Mouse (Mus musculus) lung, postnatal 0 days (tissue): ENCODE measurements at regions not wholly inside any gene's neighbourhood (a gene's known extent, or its start where the extent isn't known, plus 50 kb on each side); places are given as distances from the start of the nearest gene placed in this dataset.

Source experiments
- ATAC-seq: fragments of 200-750 bp; cut with Nextera tagmentation; 2 replicates; pipeline ENCODE4 v1.8.0; 2017; ENCODE audit warnings: moderate library complexity
- DNase-seq: peaks from one replicate; pipeline ENCODE4 v3.0.0-alpha.2; 2016; ENCODE audit warnings: low spot score
- H3K27ac ChIP-seq: fragments of 300-500 bp; sonication (generic); 2 replicates; pipeline ENCODE4 v1.5.1; 2014; ENCODE audit warnings: antibody characterized with exemption, mild to moderate bottlenecking, low read length, mixed read lengths
- H3K27me3 ChIP-seq: fragments of 300-500 bp; sonication (generic); replicated peaks from 2 replicates; pipeline ENCODE4 v1.6.1; 2014; ENCODE audit warnings: low read length, mixed read lengths; ENCODE audit not compliant: insufficient read depth
- H3K36me3 ChIP-seq: fragments of 300-500 bp; sonication (generic); 2 replicates; pipeline ENCODE4 v1.6.1; 2014; ENCODE audit warnings: low read length, mixed read lengths; ENCODE audit not compliant: insufficient read depth
- H3K4me1 ChIP-seq: fragments of 300-500 bp; sonication (generic); 2 replicates; pipeline ENCODE4 v1.6.1; 2014; ENCODE audit warnings: antibody characterized with exemption, low read depth, low read length, mixed read lengths; ENCODE audit not compliant: insufficient read depth
- H3K4me2 ChIP-seq: fragments of 300-500 bp; sonication (generic); replicated peaks from 2 replicates; pipeline ENCODE4 v1.6.1; 2014; ENCODE audit warnings: low read depth, mild to moderate bottlenecking, low read length, moderate library complexity, mixed read lengths
- H3K4me3 ChIP-seq: fragments of 300-500 bp; sonication (generic); 2 replicates; pipeline ENCODE4 v1.5.1; 2014; ENCODE audit warnings: low read depth, low read length
- H3K9ac ChIP-seq: fragments of 300-500 bp; sonication (generic); replicated peaks from 2 replicates; pipeline ENCODE4 v1.6.1; 2014; ENCODE audit warnings: low read depth, mild to moderate bottlenecking
- H3K9me3 ChIP-seq: fragments of 300-500 bp; sonication (generic); 2 replicates; pipeline ENCODE4 v1.6.1; 2016; ENCODE audit warnings: low read length, mixed read lengths
- CTCF ChIP-seq: IDR thresholded peaks from 2 replicates; pipeline ENCODE4 v1.5.1; 2016; ENCODE audit warnings: antibody characterized with exemption, mild to moderate bottlenecking
- EP300 ChIP-seq: IDR thresholded peaks from 2 replicates; pipeline ENCODE4 v1.6.1; 2016; ENCODE audit warnings: antibody characterized with exemption, mild to moderate bottlenecking, control low read depth
- whole genome bisulfite sequencing: fragments of 180-500 bp; shearing (Covaris S2); extraction: QIAGEN DNeasy Blood & Tissue Kit; methylation state at CpG from one replicate; pipeline ENCODE4 v1.1.7; 2014; 5-methylcytosine and 5-hydroxymethylcytosine counted together

DNA sequence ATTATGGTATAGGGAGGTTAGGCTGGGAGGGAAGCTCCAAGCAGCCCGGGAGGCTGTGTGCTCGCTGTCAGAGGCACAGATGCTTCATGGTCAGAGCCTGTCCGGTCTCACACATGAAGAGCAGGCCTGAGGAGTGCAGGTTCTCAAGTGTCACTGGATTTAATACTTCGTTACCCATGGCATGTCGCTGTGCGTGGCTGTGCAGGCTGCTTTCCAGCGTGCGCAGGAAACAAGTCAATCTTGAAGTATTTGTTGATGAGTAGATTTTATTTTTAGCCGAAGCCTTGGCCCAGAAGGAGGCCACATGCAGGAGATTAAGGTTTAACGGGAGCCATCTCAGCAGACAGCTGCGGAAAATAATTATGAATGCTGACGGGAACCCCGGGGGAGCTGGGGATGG, 130.3 kb upstream of the Twist2 start:
- H3K9ac ChIP-seq, result no peak overlapping the region
- no peaks in the 10 kb centered on the region for H3K27me3 ChIP-seq
- 58% methylated on average over 13 of the region's 13 CpGs for WGBS
- DNase-seq (peak; percentile 7), ATAC-seq (peak; percentile 21; the same call in 1 of the 2 replicates)
- no peaks in the 10 kb centered on the region for H3K9me3 ChIP-seq
- H3K36me3 ChIP-seq, result no peaks in the 10 kb centered on the region
- H3K4me2 ChIP-seq, result no peak overlapping the region
- no peaks in the 10 kb centered on the region for H3K4me1 ChIP-seq
- no peak for TF ChIP-seq CTCF
- TF ChIP-seq EP300, result no peak
- no peak overlapping the region for H3K27ac ChIP-seq
- no peak overlapping the region for H3K4me3 ChIP-seq

DNA sequence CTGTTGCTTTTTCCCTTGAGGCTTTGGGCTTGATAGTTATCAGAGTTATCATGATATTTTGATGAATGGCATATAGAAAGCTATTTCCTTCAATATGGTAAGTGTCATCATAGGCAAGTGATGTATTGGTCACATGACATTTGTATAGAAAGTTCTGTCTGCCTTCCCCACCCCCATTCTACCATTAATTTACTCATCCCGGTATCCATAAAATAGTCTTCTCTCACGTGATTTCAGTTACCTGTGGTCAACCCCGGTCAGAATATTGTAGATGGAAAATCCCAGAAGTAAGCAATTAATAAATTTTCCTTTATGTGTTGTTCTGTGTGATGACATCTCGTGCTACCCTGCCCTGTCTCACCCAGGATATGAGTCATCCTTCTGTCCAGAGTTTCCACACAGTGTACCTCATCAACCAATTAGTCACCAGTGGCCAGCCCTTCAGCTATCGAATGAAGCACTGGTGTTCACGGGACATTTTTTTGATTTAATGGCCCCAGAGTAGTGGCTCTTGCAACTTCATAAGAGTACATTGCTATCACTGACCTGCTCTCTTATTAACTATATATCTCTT, 127.1 kb upstream of the Twist2 start:
- Histone ChIP-seq H3K27me3 (no peaks in the 10 kb centered on the region), H3K27ac (no peak overlapping the region), H3K4me2 (no peak overlapping the region), H3K9me3 (no peaks in the 10 kb centered on the region), H3K4me3 (no peak overlapping the region), H3K36me3 (no peaks in the 10 kb centered on the region), H3K9ac (no peak overlapping the region), H3K4me1 (no peaks in the 10 kb centered on the region)
- ATAC-seq (no peak), DNase-seq (no peak)
- WGBS, result 81% methylated on average over 6 of the region's 6 CpGs
- TF ChIP-seq EP300 (no peak), CTCF (no peak)

DNA sequence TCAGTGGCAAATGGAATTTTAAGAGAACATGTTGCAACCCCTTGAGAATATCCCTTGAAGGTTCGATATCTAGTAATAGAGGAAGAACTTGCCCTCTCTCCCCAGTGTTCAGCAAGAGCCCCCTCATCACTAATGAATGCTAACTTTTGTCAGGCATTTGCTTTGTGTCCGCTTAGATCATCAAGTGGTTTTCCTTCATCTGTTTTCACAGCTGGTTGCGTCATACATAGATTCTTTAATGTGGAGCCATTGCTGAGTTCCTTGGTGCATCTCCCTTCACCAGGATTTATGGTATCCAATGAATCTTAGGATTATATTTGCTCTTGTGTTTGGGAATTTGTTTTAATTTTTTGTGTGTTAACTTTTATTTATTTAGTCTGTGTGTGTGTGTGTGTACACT, 124.2 kb upstream of the Twist2 start:
- TF ChIP-seq EP300 (no peak), CTCF (no peak)
- H3K9ac ChIP-seq, result no peak overlapping the region
- WGBS, result 55% methylated on average over 3 of the region's 3 CpGs
- H3K4me3 ChIP-seq, result no peak overlapping the region
- no peaks in the 10 kb centered on the region for H3K27me3 ChIP-seq
- DNase-seq, result no peak
- ATAC-seq, result no peak
- H3K4me2 ChIP-seq, result no peak overlapping the region
- H3K27ac ChIP-seq, result no peak overlapping the region
- H3K36me3 ChIP-seq, result no peaks in the 10 kb centered on the region
- H3K4me1 ChIP-seq, result no peaks in the 10 kb centered on the region
- no peaks in the 10 kb centered on the region for H3K9me3 ChIP-seq

DNA sequence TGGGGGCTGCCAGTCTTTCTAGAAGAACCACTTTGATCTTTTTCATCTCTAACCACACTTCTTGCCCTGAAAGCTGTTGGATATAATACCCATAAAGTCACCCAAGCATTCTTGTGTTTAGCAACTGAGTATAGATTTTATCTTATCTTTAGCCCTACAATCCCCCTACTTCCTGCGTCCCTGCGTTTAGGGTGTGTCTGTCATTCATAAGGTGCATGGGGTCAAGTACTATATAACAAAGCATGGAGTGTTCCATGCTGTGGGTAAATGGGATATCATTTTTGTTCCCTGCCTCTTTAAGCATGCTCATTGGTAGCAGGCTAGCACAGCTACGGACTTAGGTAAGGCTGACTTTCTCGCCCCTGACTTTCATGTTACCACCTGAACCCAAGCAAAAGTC, 122.5 kb upstream of the Twist2 start:
- H3K9ac ChIP-seq, result no peak overlapping the region
- DNase-seq, result no peak
- no peaks in the 10 kb centered on the region for H3K4me1 ChIP-seq
- H3K27ac ChIP-seq, result no peak overlapping the region
- H3K27me3 ChIP-seq, result no peaks in the 10 kb centered on the region
- ATAC-seq, result no peak
- H3K9me3 ChIP-seq, result no peaks in the 10 kb centered on the region
- WGBS, result 33% methylated on average over 4 of the region's 4 CpGs
- H3K4me3 ChIP-seq, result no peak overlapping the region
- no peak for TF ChIP-seq EP300
- TF ChIP-seq CTCF, result no peak
- no peak overlapping the region for H3K4me2 ChIP-seq
- H3K36me3 ChIP-seq, result no peaks in the 10 kb centered on the region

DNA sequence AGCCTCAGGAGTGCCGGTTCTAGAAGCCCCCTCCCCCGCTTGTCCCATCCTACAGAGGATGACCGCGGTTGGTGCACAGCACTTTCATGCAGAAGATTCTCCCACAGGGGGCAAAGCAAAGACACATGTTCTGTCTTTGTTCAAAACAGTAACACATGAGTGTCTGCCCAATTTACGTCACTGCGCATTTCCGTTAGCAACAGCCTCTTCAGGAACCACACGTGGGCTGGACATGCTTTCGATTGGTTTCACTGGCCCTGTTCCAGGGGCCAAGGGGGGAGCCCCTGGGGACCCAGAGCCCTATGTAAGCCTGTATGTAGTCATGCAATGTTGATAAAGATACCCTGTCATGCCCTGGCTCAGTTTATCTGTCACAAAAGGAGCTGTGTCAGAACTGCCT, 116.2 kb upstream of the Twist2 start:
- Histone ChIP-seq H3K27me3 (no peaks in the 10 kb centered on the region), H3K4me3 (no peak overlapping the region), H3K36me3 (no peaks in the 10 kb centered on the region), H3K27ac (no peak overlapping the region), H3K4me1 (no peaks in the 10 kb centered on the region), H3K9me3 (no peaks in the 10 kb centered on the region), H3K4me2 (no peak overlapping the region), H3K9ac (no peak overlapping the region)
- ATAC-seq (no peak), DNase-seq (no peak)
- TF ChIP-seq CTCF, result no peak
- TF ChIP-seq EP300, result no peak
- WGBS, result 67% methylated on average over 9 of the region's 9 CpGs

DNA sequence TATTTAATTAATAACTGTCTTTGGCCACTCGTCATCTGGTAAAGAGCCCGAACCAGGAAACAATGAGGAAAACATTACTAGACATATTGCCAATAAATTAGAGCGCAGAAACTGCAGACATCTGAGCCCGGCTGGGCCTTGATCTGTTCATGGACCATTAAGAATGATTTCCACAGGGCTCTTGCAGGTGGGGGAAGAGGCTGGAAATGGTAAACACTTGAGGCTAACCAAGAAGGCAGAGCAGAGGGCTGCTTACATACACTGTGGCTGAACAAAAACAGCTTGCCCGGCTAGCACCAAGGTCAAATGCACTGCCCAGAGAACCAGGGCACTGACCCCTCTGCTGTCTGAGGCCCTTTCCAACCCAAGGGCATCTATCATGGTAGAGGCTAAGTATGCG, 115.5 kb upstream of the Twist2 start:
- TF ChIP-seq EP300 (no peak), CTCF (no peak)
- no peaks in the 10 kb centered on the region for H3K4me1 ChIP-seq
- ATAC-seq, result no peak
- 56% methylated on average over 6 of the region's 6 CpGs for WGBS
- no peaks in the 10 kb centered on the region for H3K36me3 ChIP-seq
- H3K9me3 ChIP-seq, result no peaks in the 10 kb centered on the region
- no peak for DNase-seq
- H3K4me3 ChIP-seq, result no peak overlapping the region
- H3K27me3 ChIP-seq, result no peaks in the 10 kb centered on the region
- H3K4me2 ChIP-seq, result no peak overlapping the region
- H3K27ac ChIP-seq, result no peak overlapping the region
- no peak overlapping the region for H3K9ac ChIP-seq

DNA sequence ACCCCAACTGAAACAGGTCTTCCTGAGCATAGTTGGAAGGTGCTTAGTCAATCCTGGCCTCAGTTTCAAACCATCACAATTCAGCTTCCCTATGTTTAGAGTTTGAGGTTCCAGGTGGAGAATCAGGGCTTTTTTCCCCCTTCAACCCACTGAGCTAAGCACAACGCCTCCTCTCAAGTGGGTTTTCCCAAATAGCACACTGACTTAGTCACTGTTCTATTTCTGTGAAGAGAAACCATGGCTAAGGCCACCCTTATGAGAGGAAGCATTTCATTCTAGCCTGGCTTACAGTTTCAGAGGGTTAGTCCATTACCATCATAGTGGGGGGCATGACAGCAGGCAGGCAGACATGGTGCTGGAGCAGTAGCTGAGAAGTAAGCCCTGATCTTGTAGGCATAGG, 109.7 kb upstream of the Twist2 start:
- ATAC-seq, result no peak
- Histone ChIP-seq H3K4me1 (no peaks in the 10 kb centered on the region), H3K36me3 (no peaks in the 10 kb centered on the region), H3K9me3 (no peaks in the 10 kb centered on the region), H3K4me3 (no peak overlapping the region), H3K27ac (no peak overlapping the region), H3K9ac (no peak overlapping the region), H3K27me3 (no peaks in the 10 kb centered on the region), H3K4me2 (no peak overlapping the region)
- TF ChIP-seq CTCF (no peak), EP300 (no peak)
- no peak for DNase-seq
- WGBS, result 77% methylated on average over 1 of the region's 1 CpGs
